Mouse (Mus musculus): ENCODE measurements around the gene Calm5.

GRCm38 (mm10) chr13:3818740-3819076 lies 35.3 kb upstream of the Calm5 start:
- TF ChIP-seq CTCF (IDR thresholded peaks at IDR 0.05; ENCODE audit: extremely low read depth, insufficient read depth, low read length): no peak
- TF ChIP-seq POLR2A (IDR thresholded peaks at IDR 0.05; ENCODE audit: extremely low read depth, insufficient read depth, low read length): no peak
